Mouse (Mus musculus): ENCODE data around the gene Txndc11. TPM values are rescaled to one million over a fixed set of nuclear protein-coding genes. Genes with fewer than 3 reads are reported as not detected.
"Not testable (repeated sequence)": the region's sequence is repeated elsewhere in the genome, so short reads cannot be mapped to it uniquely, and the experiment has no call there.

The Txndc11 gene
- polyA plus RNA-seq, 1 experiment = 27.1 TPM

- Histone ChIP-seq H3K27ac (ENCODE audit: insufficient read depth, low read length) (no peak overlapping the region), H3K4me1 (ENCODE audit: control insufficient read depth, insufficient read depth, low read length) (no peaks in the 10 kb centered on the region), H3K4me3 (ENCODE audit: insufficient read depth, low read length) (no peak overlapping the region)
- TF ChIP-seq POLR2A (IDR thresholded peaks at IDR 0.05; ENCODE audit: low read depth, low read length) (no peak), CTCF (IDR thresholded peaks at IDR 0.05; ENCODE audit: borderline replicate concordance, insufficient read depth, low read length) (no peak)
These were observed 30.3 kb upstream of the Txndc11 start for GRCm38 (mm10) chr16:11164695-11165255.

- H3K4me3 ChIP-seq (ENCODE audit: insufficient read depth, low read length); H3K4me1 ChIP-seq (ENCODE audit: control insufficient read depth, insufficient read depth, low read length); H3K27ac ChIP-seq (ENCODE audit: insufficient read depth, low read length): not testable (repeated sequence)
These were observed 23.3 kb upstream of the Txndc11 start for GRCm38 (mm10) chr16:11157721-11158120.

DNA sequence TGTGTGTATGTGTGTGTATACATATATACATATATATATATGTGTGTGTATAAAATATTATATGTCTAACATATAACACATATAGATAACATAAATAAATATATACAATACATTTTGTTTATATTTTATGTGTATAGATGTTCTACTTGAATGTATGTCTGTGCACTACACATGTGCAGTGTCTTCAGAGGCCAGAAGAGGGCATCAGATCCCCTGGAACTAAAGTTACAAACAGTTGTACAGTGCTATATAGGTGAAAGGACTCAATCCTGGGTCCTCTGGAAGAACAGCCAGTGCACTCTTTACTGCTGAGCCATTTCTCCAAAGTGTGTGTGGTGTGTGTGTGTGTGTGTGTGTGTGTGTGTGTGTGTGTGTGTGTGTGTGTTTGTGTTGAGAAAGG, 20.1 kb upstream of the Txndc11 start:
- TF ChIP-seq POLR2A (IDR thresholded peaks at IDR 0.05; ENCODE audit: low read depth, low read length) (no peak), CTCF (IDR thresholded peaks at IDR 0.05; ENCODE audit: borderline replicate concordance, insufficient read depth, low read length) (no peak)

GRCm38 (mm10) chr16:11143706-11144483, 9.4 kb upstream of the Txndc11 start:
- H3K4me1 ChIP-seq (ENCODE audit: control insufficient read depth, insufficient read depth, low read length); H3K4me3 ChIP-seq (ENCODE audit: insufficient read depth, low read length); H3K27ac ChIP-seq (ENCODE audit: insufficient read depth, low read length): not testable (repeated sequence)

More for the DNA sequence above, 20.1 kb upstream of the Txndc11 start:
- no peaks in the 10 kb centered on the region for H3K4me1 ChIP-seq (ENCODE audit: control insufficient read depth, insufficient read depth, low read length)
- H3K27ac ChIP-seq (ENCODE audit: insufficient read depth, low read length) = no peak overlapping the region
- no peak overlapping the region for H3K4me3 ChIP-seq (ENCODE audit: insufficient read depth, low read length)

- peak overlapping the region; percentile 44 for H3K27ac ChIP-seq (ENCODE audit: insufficient read depth, low read length)
- H3K4me1 ChIP-seq (ENCODE audit: control insufficient read depth, insufficient read depth, low read length) = no peaks in the 10 kb centered on the region
- TF ChIP-seq CTCF (IDR thresholded peaks at IDR 0.05; ENCODE audit: borderline replicate concordance, insufficient read depth, low read length) (no peak), POLR2A (IDR thresholded peaks at IDR 0.05; ENCODE audit: low read depth, low read length) (no peak)
- H3K4me3 ChIP-seq (ENCODE audit: insufficient read depth, low read length) = peak overlapping the region; percentile 92
These were observed 738 bp downstream of the Txndc11 start for GRCm38 (mm10) chr16:11133476-11134347.

DNA sequence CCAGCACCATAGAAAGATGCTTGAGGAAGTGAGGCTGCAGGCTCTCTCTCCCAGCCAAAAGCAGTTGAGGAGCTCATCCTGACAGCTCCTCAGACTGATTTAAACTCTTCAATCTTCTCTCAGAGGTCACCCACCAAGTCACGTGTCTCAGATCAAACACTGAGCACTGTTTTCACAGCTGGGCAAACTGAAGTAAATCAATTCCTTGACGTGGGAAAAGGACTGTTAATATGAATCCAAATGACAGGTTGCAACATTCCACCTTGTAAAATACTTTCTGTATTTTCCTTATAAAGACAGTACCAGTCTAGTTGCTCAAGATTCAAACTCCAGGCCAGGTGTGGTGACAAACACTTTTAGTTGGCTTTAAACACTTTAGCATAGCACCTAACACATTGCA, 1.6 kb downstream of the Txndc11 start:
- H3K4me1 ChIP-seq (ENCODE audit: control insufficient read depth, insufficient read depth, low read length) = no peaks in the 10 kb centered on the region
- H3K27ac ChIP-seq (ENCODE audit: insufficient read depth, low read length) = no peak overlapping the region
- TF ChIP-seq CTCF (IDR thresholded peaks at IDR 0.05; ENCODE audit: borderline replicate concordance, insufficient read depth, low read length) = no peak
- TF ChIP-seq POLR2A (IDR thresholded peaks at IDR 0.05; ENCODE audit: low read depth, low read length) = no peak
- H3K4me3 ChIP-seq (ENCODE audit: insufficient read depth, low read length) = peak overlapping the region; percentile 92

GRCm38 (mm10) chr16:11128301-11128700, 6.1 kb downstream of the Txndc11 start:
- no peak for TF ChIP-seq POLR2A (IDR thresholded peaks at IDR 0.05; ENCODE audit: low read depth, low read length)
- TF ChIP-seq CTCF (IDR thresholded peaks at IDR 0.05; ENCODE audit: borderline replicate concordance, insufficient read depth, low read length) = no peak
- no peak overlapping the region for H3K4me3 ChIP-seq (ENCODE audit: insufficient read depth, low read length)
- H3K27ac ChIP-seq (ENCODE audit: insufficient read depth, low read length) = no peak overlapping the region
- H3K4me1 ChIP-seq (ENCODE audit: control insufficient read depth, insufficient read depth, low read length) = no peaks in the 10 kb centered on the region

- Histone ChIP-seq H3K27ac (ENCODE audit: insufficient read depth, low read length) (no peak overlapping the region), H3K4me3 (ENCODE audit: insufficient read depth, low read length) (no peak overlapping the region), H3K4me1 (ENCODE audit: control insufficient read depth, insufficient read depth, low read length) (no peaks in the 10 kb centered on the region)
- TF ChIP-seq POLR2A (IDR thresholded peaks at IDR 0.05; ENCODE audit: low read depth, low read length) (no peak), CTCF (IDR thresholded peaks at IDR 0.05; ENCODE audit: borderline replicate concordance, insufficient read depth, low read length) (no peak)
These were observed 9.1 kb downstream of the Txndc11 start for GRCm38 (mm10) chr16:11125371-11125770.

DNA sequence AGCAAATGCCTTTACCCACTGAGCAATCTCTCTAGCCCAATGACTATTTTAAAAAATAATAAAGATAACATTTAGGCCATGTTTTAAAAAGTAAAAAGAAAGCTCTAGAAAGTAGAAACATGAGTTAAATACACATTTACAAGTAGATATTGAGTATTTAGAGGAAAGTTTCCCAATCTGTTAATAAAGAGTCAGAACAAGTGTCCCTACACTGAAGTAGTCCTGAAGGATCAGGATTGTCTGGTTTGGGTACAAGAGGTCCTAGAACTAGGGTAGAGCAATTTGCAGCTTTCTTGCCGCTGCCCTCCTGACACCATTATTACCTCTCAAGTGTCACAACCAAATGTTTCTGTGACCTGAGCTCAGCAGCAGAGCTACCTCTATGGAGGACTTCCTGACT, 10.3 kb downstream of the Txndc11 start:
- TF ChIP-seq CTCF (IDR thresholded peaks at IDR 0.05; ENCODE audit: borderline replicate concordance, insufficient read depth, low read length) = no peak
- no peak for TF ChIP-seq POLR2A (IDR thresholded peaks at IDR 0.05; ENCODE audit: low read depth, low read length)
- Histone ChIP-seq H3K27ac (ENCODE audit: insufficient read depth, low read length) (no peak overlapping the region), H3K4me3 (ENCODE audit: insufficient read depth, low read length) (no peak overlapping the region), H3K4me1 (ENCODE audit: control insufficient read depth, insufficient read depth, low read length) (no peaks in the 10 kb centered on the region)

- TF ChIP-seq CTCF (IDR thresholded peaks at IDR 0.05; ENCODE audit: borderline replicate concordance, insufficient read depth, low read length) = no peak
- no peak for TF ChIP-seq POLR2A (IDR thresholded peaks at IDR 0.05; ENCODE audit: low read depth, low read length)
- Histone ChIP-seq H3K4me1 (ENCODE audit: control insufficient read depth, insufficient read depth, low read length) (no peaks in the 10 kb centered on the region), H3K4me3 (ENCODE audit: insufficient read depth, low read length) (no peak overlapping the region), H3K27ac (ENCODE audit: insufficient read depth, low read length) (no peak overlapping the region)
These were observed 11.8 kb downstream of the Txndc11 start for GRCm38 (mm10) chr16:11122625-11123024.

All from embryonic fibroblast, embryonic 13.5 days (primary cell).